Mouse (Mus musculus): Measurements from ENCODE around the gene 6030468B19Rik. TPM values are rescaled to one million over a fixed set of nuclear protein-coding genes. Genes with fewer than 3 reads are reported as not detected.

6030468B19Rik gene
- total RNA-seq, 2 experiments from 2014 or later = 12.7 to 16.1 TPM

- ATAC-seq (replicated peaks; ENCODE audit: low FRiP score, poor library complexity, severe bottlenecking) = peak; percentile 54
These were observed 51.0 kb downstream of the 6030468B19Rik start for GRCm38 (mm10) chr11:117848271-117848984.

- peak; percentile 86 for ATAC-seq (replicated peaks; ENCODE audit: low FRiP score, poor library complexity, severe bottlenecking)
These were observed 51.7 kb downstream of the 6030468B19Rik start, which contains the start of gene Birc5 for GRCm38 (mm10) chr11:117848985-117849671. TSS of gene Birc5 (plus strand) at chr11:117849251.

- ATAC-seq (replicated peaks; ENCODE audit: low FRiP score, poor library complexity, severe bottlenecking) = no peak
These were observed 55.4 kb downstream of the 6030468B19Rik start for GRCm38 (mm10) chr11:117852875-117853274.

GRCm38 (mm10) chr11:117854241-117854640 lies 56.8 kb downstream of the 6030468B19Rik start:
- no peak for ATAC-seq (replicated peaks; ENCODE audit: low FRiP score, poor library complexity, severe bottlenecking)

- ATAC-seq (replicated peaks; ENCODE audit: low FRiP score, poor library complexity, severe bottlenecking) = no peak
These were observed 57.9 kb downstream of the 6030468B19Rik start for GRCm38 (mm10) chr11:117855360-117855759.

- no peak for ATAC-seq (replicated peaks; ENCODE audit: low FRiP score, poor library complexity, severe bottlenecking)
These were observed 58.5 kb downstream of the 6030468B19Rik start for GRCm38 (mm10) chr11:117855975-117856374.

Other genes with a start within 250 kb of the 6030468B19Rik start
- 5.6 and 6.9 TPM in 2 replicates for gene Tnrc6c, start 143.4 kb upstream of the 6030468B19Rik start, total RNA-seq (2015; ENCODE audit: low replicate concordance)
- 6.3 and 9.5 TPM in 2 replicates for gene Tnrc6c, start 143.4 kb upstream of the 6030468B19Rik start, total RNA-seq (2017; ENCODE audit: low replicate concordance)
- 19.8 and 30.7 TPM in 2 replicates for gene Tmc8, start 15.6 kb upstream of the 6030468B19Rik start, total RNA-seq (2015; ENCODE audit: low replicate concordance)
- 30.9 and 33.7 TPM in 2 replicates for gene Tmc8, start 15.6 kb upstream of the 6030468B19Rik start, total RNA-seq (2017; ENCODE audit: low replicate concordance)
- gene Tmc6, start 15.5 kb upstream of the 6030468B19Rik start, total RNA-seq (2015; ENCODE audit: low replicate concordance) = 199 and 257 TPM in 2 replicates
- 83.1 and 204 TPM in 2 replicates for gene Tmc6, start 15.5 kb upstream of the 6030468B19Rik start, total RNA-seq (2017; ENCODE audit: low replicate concordance)
- gene Gm20708, start 12.0 kb downstream of the 6030468B19Rik start, total RNA-seq (2015; ENCODE audit: low replicate concordance) = 62.3 and 66.5 TPM in 2 replicates
- gene Gm20708, start 12.0 kb downstream of the 6030468B19Rik start, total RNA-seq (2017; ENCODE audit: low replicate concordance) = 31.9 and 39.7 TPM in 2 replicates
- gene Syngr2, start 12.0 kb downstream of the 6030468B19Rik start, total RNA-seq (2015; ENCODE audit: low replicate concordance) = 52.9 and 77.2 TPM in 2 replicates
- gene Syngr2, start 12.0 kb downstream of the 6030468B19Rik start, total RNA-seq (2017; ENCODE audit: low replicate concordance) = 32.5 and 46.5 TPM in 2 replicates
- 37.0 and 47.3 TPM in 2 replicates for gene Afmid, start 28.3 kb downstream of the 6030468B19Rik start, total RNA-seq (2015; ENCODE audit: low replicate concordance)
- gene Afmid, start 28.3 kb downstream of the 6030468B19Rik start, total RNA-seq (2017; ENCODE audit: low replicate concordance) = 67.8 and 81.4 TPM in 2 replicates
- 89.2 and 89.4 TPM in 2 replicates for gene Tk1, start 28.4 kb downstream of the 6030468B19Rik start, total RNA-seq (2015; ENCODE audit: low replicate concordance)
- gene Tk1, start 28.4 kb downstream of the 6030468B19Rik start, total RNA-seq (2017; ENCODE audit: low replicate concordance) = 157 and 212 TPM in 2 replicates
- gene Birc5, start 51.6 kb downstream of the 6030468B19Rik start, total RNA-seq (2015; ENCODE audit: low replicate concordance) = 83.4 and 115 TPM in 2 replicates
- gene Birc5, start 51.6 kb downstream of the 6030468B19Rik start, total RNA-seq (2017; ENCODE audit: low replicate concordance) = 178 and 180 TPM in 2 replicates
- not detected in 2 replicates for gene Tmem235, start 63.1 kb downstream of the 6030468B19Rik start, total RNA-seq (2015; ENCODE audit: low replicate concordance)
- not detected in 2 replicates for gene Tmem235, start 63.1 kb downstream of the 6030468B19Rik start, total RNA-seq (2017; ENCODE audit: low replicate concordance)
- not detected in 2 replicates for gene Tha1, start 75.8 kb downstream of the 6030468B19Rik start, total RNA-seq (2015; ENCODE audit: low replicate concordance)
- gene Tha1, start 75.8 kb downstream of the 6030468B19Rik start, total RNA-seq (2017; ENCODE audit: low replicate concordance) = 1.6 TPM in 1 of 2 replicates, not detected in the other
- gene Socs3, start 172.4 kb downstream of the 6030468B19Rik start, total RNA-seq (2015; ENCODE audit: low replicate concordance) = 0.19 and 0.42 TPM in 2 replicates
- 1.3 and 1.5 TPM in 2 replicates for gene Socs3, start 172.4 kb downstream of the 6030468B19Rik start, total RNA-seq (2017; ENCODE audit: low replicate concordance)
- 9.2 and 14.6 TPM in 2 replicates for gene Pgs1, start 188.6 kb downstream of the 6030468B19Rik start, total RNA-seq (2015; ENCODE audit: low replicate concordance)
- gene Pgs1, start 188.6 kb downstream of the 6030468B19Rik start, total RNA-seq (2017; ENCODE audit: low replicate concordance) = 20.8 and 32.9 TPM in 2 replicates